In the genomic region with DNA sequence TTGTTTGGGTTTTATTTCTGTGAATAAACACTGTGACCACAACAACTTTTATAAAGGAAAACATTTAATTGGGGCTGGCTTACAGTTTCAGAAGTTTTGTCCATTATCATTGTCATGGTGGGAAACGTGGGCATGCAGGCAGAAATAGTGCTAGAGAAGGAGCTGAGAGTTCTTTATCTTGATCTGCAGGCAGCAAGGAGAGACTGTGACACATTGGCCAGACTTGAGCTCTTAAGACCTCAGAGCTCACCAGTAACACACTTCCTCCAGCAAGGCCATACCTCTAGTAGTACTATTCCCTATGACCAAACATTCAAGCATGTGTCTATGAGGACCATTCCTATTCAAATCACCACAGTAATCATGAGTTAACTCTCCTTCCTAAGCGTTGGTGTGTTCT, we compare ENCODE assay signal across 20 mouse cellular contexts.
"Had no signal": no experiment of that assay in that cellular context is flagged by ENCODE, and none has a peak within 500 bp of the region (broad histone marks: within the 10 kb centered on the region; RNA-seq: fewer than 3 reads in every experiment).

No protein-coding gene starts in this region.

- H3K27ac ChIP-seq: lung, embryonic 15.5 days; macrophage; midbrain, embryonic 10.5 days; midbrain, embryonic 12.5 days; neural tube, embryonic 13.5 days; neural tube, embryonic 15.5 days; stomach, embryonic 15.5 days; stomach, postnatal 0 days had no signal

- DNase-seq: lung, adult 2 months; lung, postnatal 14 days; lung, postnatal 36 days; midbrain, embryonic 14.5 days; right cerebral cortex, postnatal 14 days; thymus, adult 2 months; thymus, postnatal 25 days; thymus, postnatal 4 days had no signal

- H3K27me3 ChIP-seq: lung, embryonic 15.5 days; megakaryocyte, embryonic 14.5 days; midbrain, embryonic 12.5 days; neural tube, embryonic 13.5 days; neural tube, embryonic 15.5 days; stomach, embryonic 15.5 days had no signal

- H3K4me1 ChIP-seq: lung, embryonic 15.5 days; midbrain, embryonic 10.5 days; midbrain, embryonic 12.5 days; neural tube, embryonic 13.5 days; neural tube, embryonic 15.5 days; stomach, embryonic 15.5 days had no signal

- H3K4me3 ChIP-seq: lung, embryonic 15.5 days; megakaryocyte, embryonic 14.5 days; midbrain, embryonic 10.5 days; midbrain, embryonic 12.5 days; myocyte; neural tube, embryonic 13.5 days; neural tube, embryonic 15.5 days; stomach, embryonic 15.5 days had no signal

- H3K9me3 ChIP-seq: lung, embryonic 15.5 days; megakaryocyte, embryonic 14.5 days; midbrain, embryonic 10.5 days; midbrain, embryonic 12.5 days; neural tube, embryonic 13.5 days; neural tube, embryonic 15.5 days; stomach, embryonic 15.5 days had no signal

- ATAC-seq: lung, postnatal 0 days; midbrain, embryonic 16.5 days had no signal
